In genomic region chr9:49530739-49531138, GRCm38 (mm10) we compare ENCODE assay signal across 20 mouse cellular contexts.
"Had no signal": no experiment of that assay in that cellular context is flagged by ENCODE, and none has a peak within 500 bp of the region (broad histone marks: within the 10 kb centered on the region; RNA-seq: fewer than 3 reads in every experiment).

No protein-coding gene starts in this region.

- DNase-seq: kidney, adult 18-20 months; kidney, adult 9 months; kidney, postnatal 14 days; kidney, postnatal 4 days; layer of hippocampus, adult 9-11 months; liver, postnatal 0 days; lung, embryonic 14.5 days; midbrain, embryonic 14.5 days; retina, postnatal 1 day; thymus, adult 18-20 months; thymus, postnatal 4 days had no signal

- H3K27ac ChIP-seq: layer of hippocampus, adult 2 months; limb, embryonic 12.5 days; limb, embryonic 15.5 days; liver, embryonic 14.5 days; macrophage; neural tube, embryonic 12.5 days had no signal

- ATAC-seq: liver, postnatal 0 days; lung, postnatal 0 days had no signal

- H3K36me3 ChIP-seq: limb, embryonic 12.5 days; limb, embryonic 15.5 days had no signal

- H3K9me3 ChIP-seq: limb, embryonic 12.5 days; limb, embryonic 15.5 days; neural tube, embryonic 12.5 days had no signal

- H3K4me3 ChIP-seq: layer of hippocampus, adult 2 months; limb, embryonic 12.5 days; limb, embryonic 15.5 days; neural tube, embryonic 12.5 days had no signal

- H3K4me2 ChIP-seq: limb, embryonic 12.5 days; limb, embryonic 15.5 days; liver, embryonic 11.5 days; lung, embryonic 14.5 days; midbrain, embryonic 11.5 days; neural tube, embryonic 12.5 days had no signal

- H3K27me3 ChIP-seq: limb, embryonic 12.5 days; limb, embryonic 15.5 days; neural tube, embryonic 12.5 days had no signal

- H3K9ac ChIP-seq: limb, embryonic 12.5 days; limb, embryonic 15.5 days; liver, embryonic 14.5 days; liver, postnatal 0 days; lung, embryonic 14.5 days; neural tube, embryonic 12.5 days had no signal
